Comparison of ENCODE assay signal across 9 mouse cellular contexts in genomic region chr2:59768661-59769384, GRCm38 (mm10).
DNase-seq lines count a peak whose midpoint lies in the region; ATAC-seq and TF ChIP-seq lines count a peak whose summit lies in the region.
"Had no signal": no experiment of that assay in that cellular context is flagged by ENCODE, and none has a peak within 500 bp of the region (broad histone marks: within the 10 kb centered on the region; RNA-seq: fewer than 3 reads in every experiment).

No protein-coding gene starts in this region.

- H3K4me1 ChIP-seq in E14TG2a.4 (replicated peaks; ENCODE audit: low read depth, low read length), result peaks cover 64% of the 10 kb centered on the region
- H3K4me1 ChIP-seq in embryonic facial prominence, embryonic 15.5 days, result peaks cover 64% of the 10 kb centered on the region
- H3K4me1 ChIP-seq in limb, embryonic 12.5 days (replicated peaks), result peaks cover 77% of the 10 kb centered on the region
- peaks cover 4% of the 10 kb centered on the region; the same call in 1 of the 2 replicates for H3K4me1 ChIP-seq in liver, embryonic 11.5 days (replicated peaks; ENCODE audit: control insufficient read depth, insufficient read depth, low read length)
- peaks cover 10% of the 10 kb centered on the region; the same call in 1 of the 2 replicates for H3K4me1 ChIP-seq in forebrain, embryonic 11.5 days (replicated peaks; ENCODE audit: control insufficient read depth, insufficient read depth, low read length)

- peak; percentile 69; the same call in 1 of the 2 replicates for ATAC-seq in embryonic facial prominence, embryonic 15.5 days (ENCODE audit: insufficient number of reproducible peaks, low FRiP score, low TSS enrichment, low read depth)
- no peak for ATAC-seq in limb, embryonic 12.5 days (ENCODE audit: insufficient number of reproducible peaks, insufficient read depth, low FRiP score, low TSS enrichment, low read depth)
- ATAC-seq in liver, embryonic 11.5 days (replicated peaks; ENCODE audit: low FRiP score), result no peak
- ATAC-seq in forebrain, embryonic 11.5 days (replicated peaks; ENCODE audit: low FRiP score), result no peak
- ATAC-seq: hindbrain, embryonic 16.5 days had no signal

- intact Hi-C loops in heart, postnatal 14 days (cut with DNase I), result no loop called here
- intact Hi-C loops in left cerebral cortex, postnatal 14 days (cut with DNase I), result no loop called here

- WGBS in embryonic facial prominence, embryonic 15.5 days, result 56% methylated on average over 13 of the region's 13 CpGs
- 79% methylated on average over 13 of the region's 13 CpGs for WGBS in limb, embryonic 12.5 days
- 82% methylated on average over 13 of the region's 13 CpGs for WGBS in liver, embryonic 11.5 days
- 94% methylated on average over 13 of the region's 13 CpGs for WGBS in forebrain, embryonic 11.5 days

- no peaks in the 10 kb centered on the region for H3K27me3 ChIP-seq in E14TG2a.4 (ENCODE audit: insufficient read depth, low read length)
- no peaks in the 10 kb centered on the region for H3K27me3 ChIP-seq in embryonic facial prominence, embryonic 15.5 days
- H3K27me3 ChIP-seq in limb, embryonic 12.5 days, result no peaks in the 10 kb centered on the region
- H3K27me3 ChIP-seq in liver, embryonic 11.5 days (replicated peaks; ENCODE audit: control insufficient read depth, insufficient read depth, low read length), result no peaks in the 10 kb centered on the region
- no peaks in the 10 kb centered on the region for H3K27me3 ChIP-seq in forebrain, embryonic 11.5 days (ENCODE audit: control insufficient read depth, insufficient read depth, low read length)

- H3K9me3 ChIP-seq in E14TG2a.4 (ENCODE audit: low read length), result peaks cover 24% of the 10 kb centered on the region
- no peaks in the 10 kb centered on the region for H3K9me3 ChIP-seq in embryonic facial prominence, embryonic 15.5 days (replicated peaks)
- H3K9me3 ChIP-seq in limb, embryonic 12.5 days, result no peaks in the 10 kb centered on the region
- H3K9me3 ChIP-seq in liver, embryonic 11.5 days (ENCODE audit: control insufficient read depth, low read length), result no peaks in the 10 kb centered on the region
- no peaks in the 10 kb centered on the region for H3K9me3 ChIP-seq in forebrain, embryonic 11.5 days (ENCODE audit: control insufficient read depth, low read length)

- peak overlapping the region; percentile 87 for H3K27ac ChIP-seq in embryonic facial prominence, embryonic 15.5 days (replicated peaks)
- peak overlapping the region; percentile 54 for H3K27ac ChIP-seq in limb, embryonic 12.5 days
- H3K27ac ChIP-seq in liver, embryonic 11.5 days (ENCODE audit: low read depth, low read length), result no peak overlapping the region
- no peak overlapping the region for H3K27ac ChIP-seq in forebrain, embryonic 11.5 days (ENCODE audit: low read depth, low read length)

- H3K4me3 ChIP-seq in E14TG2a.4 (replicated peaks; ENCODE audit: low read length), result peak overlapping the region; percentile 14; the same call in 1 of the 2 replicates
- H3K4me3 ChIP-seq in embryonic facial prominence, embryonic 15.5 days (replicated peaks), result no peak overlapping the region
- no peak overlapping the region for H3K4me3 ChIP-seq in limb, embryonic 12.5 days (replicated peaks)
- H3K4me3 ChIP-seq in liver, embryonic 11.5 days (ENCODE audit: low read depth, low read length), result no peak overlapping the region
- H3K4me3 ChIP-seq in forebrain, embryonic 11.5 days (ENCODE audit: low read depth, low read length), result no peak overlapping the region

- H3K9ac ChIP-seq in embryonic facial prominence, embryonic 15.5 days, result no peak overlapping the region
- H3K9ac ChIP-seq in limb, embryonic 12.5 days (replicated peaks), result no peak overlapping the region
- no peak overlapping the region for H3K9ac ChIP-seq in liver, embryonic 11.5 days (ENCODE audit: low read depth, low read length)
- no peak overlapping the region for H3K9ac ChIP-seq in forebrain, embryonic 11.5 days (ENCODE audit: low read length)

- no peak overlapping the region for H3K4me2 ChIP-seq in embryonic facial prominence, embryonic 15.5 days (replicated peaks)
- H3K4me2 ChIP-seq in limb, embryonic 12.5 days, result no peak overlapping the region
- no peak overlapping the region for H3K4me2 ChIP-seq in liver, embryonic 11.5 days
- H3K4me2 ChIP-seq in forebrain, embryonic 11.5 days (ENCODE audit: low read depth, low read length, severe bottlenecking), result no peak overlapping the region

- peaks cover 53% of the 10 kb centered on the region for H3K36me3 ChIP-seq in E14TG2a.4 (ENCODE audit: insufficient read depth, low read length)
- peaks cover 7% of the 10 kb centered on the region; the same call in 1 of the 2 replicates for H3K36me3 ChIP-seq in embryonic facial prominence, embryonic 15.5 days
- peaks cover 6% of the 10 kb centered on the region; the same call in 1 of the 2 replicates for H3K36me3 ChIP-seq in limb, embryonic 12.5 days
- H3K36me3 ChIP-seq in liver, embryonic 11.5 days (ENCODE audit: control insufficient read depth, insufficient read depth, low read length), result no peaks in the 10 kb centered on the region; the same call in 1 of the 2 replicates
- no peaks in the 10 kb centered on the region for H3K36me3 ChIP-seq in forebrain, embryonic 11.5 days (ENCODE audit: control insufficient read depth, insufficient read depth, low read length)

- TF ChIP-seq CTCF in E14TG2a.4 (conservative IDR thresholded peaks at IDR 0.05; ENCODE audit: low read length), result no peak

- DNase-seq in heart, postnatal 14 days, result peak; percentile 60 to 70
- DNase-seq in left cerebral cortex, postnatal 14 days (ENCODE audit: low spot score in 2 of 2), result no peak
- no peak for DNase-seq in thymus, postnatal 14 days
- DNase-seq in liver, embryonic 11.5 days (ENCODE audit: low spot score), result no peak
- no peak for DNase-seq in forebrain, embryonic 11.5 days (ENCODE audit: low spot score)

Comparison
In these comparisons a context has a peak if more than half of its experiments do, and no peak if none do; other contexts are left out.
1. H3K27ac ChIP-seq: peak in embryonic facial prominence, embryonic 15.5 days (single experiment) and limb, embryonic 12.5 days (single experiment); none in liver, embryonic 11.5 days (single experiment) and forebrain, embryonic 11.5 days (single experiment).
2. DNase-seq: peak in heart, postnatal 14 days (2 of 2); none in left cerebral cortex, postnatal 14 days (0 of 2), thymus, postnatal 14 days (single experiment), liver, embryonic 11.5 days (single experiment) and forebrain, embryonic 11.5 days (single experiment).